ENCODE assay signal across 8 mouse cellular contexts in genomic region chrX:97377065-97377421, GRCm38 (mm10). TPM values are rescaled to one million over a fixed set of nuclear protein-coding genes. Genes with fewer than 3 reads are reported as not detected.
DNase-seq lines count a peak whose midpoint lies in the region; ATAC-seq and TF ChIP-seq lines count a peak whose summit lies in the region.

Gene Eda2r (minus strand): TSS chrX:97377216.

- H3K9me3 ChIP-seq in heart, embryonic 12.5 days (replicated peaks) = no peaks in the 10 kb centered on the region
- no peaks in the 10 kb centered on the region for H3K9me3 ChIP-seq in kidney, embryonic 15.5 days (replicated peaks)
- H3K9me3 ChIP-seq in stomach, embryonic 14.5 days (ENCODE audit: control insufficient read depth, low read depth, low read length) = no peaks in the 10 kb centered on the region

- H3K36me3 ChIP-seq in heart, embryonic 12.5 days = no peaks in the 10 kb centered on the region
- H3K36me3 ChIP-seq in kidney, embryonic 15.5 days = no peaks in the 10 kb centered on the region
- H3K36me3 ChIP-seq in stomach, embryonic 14.5 days (ENCODE audit: control insufficient read depth, insufficient read depth, low read length) = no peaks in the 10 kb centered on the region

- peak; percentile 50 for DNase-seq in urinary bladder, postnatal 14 days (ENCODE audit: low spot score)
- no peak for DNase-seq in urinary bladder, adult 2 months (ENCODE audit: low spot score)
- DNase-seq in lung, postnatal 14 days = peak; percentile 32

- no peak for TF ChIP-seq CTCF in embryonic fibroblast, embryonic 13.5 days (IDR thresholded peaks at IDR 0.05; ENCODE audit: borderline replicate concordance, insufficient read depth, low read length)

- no peaks in the 10 kb centered on the region for H3K4me1 ChIP-seq in embryonic fibroblast, embryonic 13.5 days (ENCODE audit: control insufficient read depth, insufficient read depth, low read length)
- no peaks in the 10 kb centered on the region for H3K4me1 ChIP-seq in heart, embryonic 12.5 days (replicated peaks)
- 0 out of 2 replicates have a peak, but pooled peaks cover 4% of the 10 kb centered on the region for H3K4me1 ChIP-seq in kidney, embryonic 15.5 days
- H3K4me1 ChIP-seq in stomach, embryonic 14.5 days (ENCODE audit: control insufficient read depth, insufficient read depth, low read length) = no peaks in the 10 kb centered on the region

- H3K9ac ChIP-seq in heart, embryonic 12.5 days = no peak within 1 kb of the TSS
- H3K9ac ChIP-seq in kidney, embryonic 15.5 days = no peak within 1 kb of the TSS
- H3K9ac ChIP-seq in stomach, embryonic 14.5 days (replicated peaks; ENCODE audit: low read depth, low read length) = no peak within 1 kb of the TSS

- H3K4me3 ChIP-seq in embryonic fibroblast, embryonic 13.5 days (ENCODE audit: insufficient read depth, low read length) = peak within 1 kb of the TSS; percentile 75
- H3K4me3 ChIP-seq in heart, embryonic 12.5 days = peak within 1 kb of the TSS; percentile 34
- peak within 1 kb of the TSS; percentile 21; the same call in 1 of the 2 replicates for H3K4me3 ChIP-seq in kidney, embryonic 15.5 days (replicated peaks)
- no peak within 1 kb of the TSS for H3K4me3 ChIP-seq in stomach, embryonic 14.5 days (ENCODE audit: low read depth, low read length)

- 15% methylated on average over 8 of the region's 8 CpGs for WGBS in heart, embryonic 12.5 days
- 23% methylated on average over 8 of the region's 8 CpGs for WGBS in kidney, embryonic 15.5 days
- WGBS in stomach, embryonic 14.5 days = 17% methylated on average over 8 of the region's 8 CpGs

- H3K27me3 ChIP-seq in heart, embryonic 12.5 days (replicated peaks) = no peaks in the 10 kb centered on the region
- H3K27me3 ChIP-seq in kidney, embryonic 15.5 days = peaks cover 10% of the 10 kb centered on the region
- H3K27me3 ChIP-seq in stomach, embryonic 14.5 days (ENCODE audit: control insufficient read depth, insufficient read depth, low read length) = no peaks in the 10 kb centered on the region

- H3K4me2 ChIP-seq in heart, embryonic 12.5 days = peak within 1 kb of the TSS; percentile 63
- H3K4me2 ChIP-seq in kidney, embryonic 15.5 days = peak within 1 kb of the TSS; percentile 51
- peak within 1 kb of the TSS; percentile 28 for H3K4me2 ChIP-seq in stomach, embryonic 14.5 days (replicated peaks; ENCODE audit: low read depth, low read length)

- H3K27ac ChIP-seq in embryonic fibroblast, embryonic 13.5 days (ENCODE audit: insufficient read depth, low read length) = peak within 1 kb of the TSS; percentile 99
- H3K27ac ChIP-seq in heart, embryonic 12.5 days (ENCODE audit: poor library complexity, severe bottlenecking) = peak within 1 kb of the TSS; percentile 38
- H3K27ac ChIP-seq in kidney, embryonic 15.5 days = 0 out of 2 replicates have a peak within 1 kb of the TSS, but pooled peaks have one; percentile 3
- no peak within 1 kb of the TSS for H3K27ac ChIP-seq in stomach, embryonic 14.5 days (ENCODE audit: low read length)

- peak; percentile 90 for ATAC-seq in heart, embryonic 12.5 days (ENCODE audit: insufficient number of reproducible peaks, low FRiP score)
- peak; percentile 99 for ATAC-seq in kidney, embryonic 15.5 days (replicated peaks; ENCODE audit: low FRiP score)
- ATAC-seq in stomach, embryonic 14.5 days (ENCODE audit: insufficient number of reproducible peaks, insufficient read depth, low FRiP score, low read depth) = peak; percentile 97
- ATAC-seq in erythroblast, adult 5-6 weeks (replicated peaks; ENCODE audit: low FRiP score, poor library complexity, severe bottlenecking) = no peak; the same call in 1 of the 2 replicates

- TF ChIP-seq POLR2A in embryonic fibroblast, embryonic 13.5 days (IDR thresholded peaks at IDR 0.05; ENCODE audit: low read depth, low read length) = peak; percentile 75

RNA-seq across cellular contexts. Expression of gene Eda2r, which starts in this region (rescaled TPM):
- polyA plus RNA-seq in urinary bladder, adult 2 months (2012; rRNA removed) = 2.4 and 3.0 TPM in 2 replicates
- polyA plus RNA-seq in embryonic fibroblast, embryonic 13.5 days (2011; ENCODE audit: insufficient read length, low read depth, missing spikeins) = 72.2 and 78.1 TPM in 2 replicates
- polyA plus RNA-seq in heart, embryonic 12.5 days (2016; fragmentation: Nextera tagmentation; extraction: Ambion mirVana) = 2.2 and 2.7 TPM in 2 replicates
- 1.5 and 1.6 TPM in 2 replicates for polyA plus RNA-seq in kidney, embryonic 15.5 days (2015; fragmentation: Nextera tagmentation; extraction: Ambion mirVana)
- polyA plus RNA-seq in stomach, embryonic 14.5 days (2014; fragmentation: Nextera tagmentation; extraction: Ambion mirVana) = 1.1 and 1.6 TPM in 2 replicates
- not detected in 2 replicates for total RNA-seq in erythroblast, adult 5-6 weeks (2015; ENCODE audit: low replicate concordance)
- total RNA-seq in erythroblast, adult 5-6 weeks (2017; ENCODE audit: low replicate concordance) = under 0.01 and 1.3 TPM in 2 replicates

Comparison
In these comparisons a context has a peak if more than half of its experiments do, and no peak if none do; other contexts are left out.
1. RNA of gene Eda2r (polyA plus RNA-seq): 72.2 to 78.1 TPM in embryonic fibroblast, embryonic 13.5 days; 2.2 to 2.7 TPM in heart, embryonic 12.5 days, 2.4 to 3.0 TPM in urinary bladder, adult 2 months, 1.5 to 1.6 TPM in kidney, embryonic 15.5 days and 1.1 to 1.6 TPM in stomach, embryonic 14.5 days; every median in the first group is over 10 times any median in the second.
2. Peak in every context shown above with its lines, with median percentiles within 50 percentile points of each other: H3K4me2 ChIP-seq.